Mouse (Mus musculus): ENCODE measurements at regions not wholly inside any gene's neighbourhood (a gene's known extent, or its start where the extent isn't known, plus 50 kb on each side); places are given as distances from the start of the nearest gene placed in this dataset.

DNA sequence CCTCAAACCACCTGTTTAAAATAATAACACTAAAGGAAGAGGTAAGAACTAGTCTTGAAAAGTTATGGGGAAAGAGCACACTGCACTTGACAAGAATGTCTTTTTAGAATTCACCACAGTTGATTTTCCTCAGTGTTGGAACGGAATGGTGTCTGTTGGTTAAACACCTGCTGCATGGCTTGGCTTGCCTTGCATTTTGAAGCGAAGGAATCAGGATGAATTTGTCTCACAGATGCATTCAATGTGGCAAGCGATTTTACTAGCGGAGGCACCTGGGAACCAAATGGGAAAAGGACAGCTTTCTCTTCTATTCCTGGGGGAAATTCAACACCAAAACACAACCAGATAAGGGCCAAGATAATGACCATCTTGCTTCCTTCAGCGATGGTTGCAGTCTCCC is 52.9 kb upstream of the Tbl1xr1 start:
- TF ChIP-seq CTCF (IDR thresholded peaks at IDR 0.05; ENCODE audit: insufficient read depth, low read depth, low read length) (no peak), POLR2A (IDR thresholded peaks at IDR 0.05; ENCODE audit: insufficient read depth, low read depth, low read length) (no peak)
